In genomic region chr17:24717943-24718342, GRCm38 (mm10) we compare ENCODE assay signal across 9 mouse cellular contexts. TPM values are rescaled to one million over a fixed set of nuclear protein-coding genes. Genes with fewer than 3 reads are reported as not detected.
A peak's percentile ranks its signal among the peaks of the same experiment; 100 is the strongest.
DNase-seq lines count a peak whose midpoint lies in the region; ATAC-seq and TF ChIP-seq lines count a peak whose summit lies in the region.
"Had no signal": no experiment of that assay in that cellular context is flagged by ENCODE, and none has a peak within 500 bp of the region (broad histone marks: within the 10 kb centered on the region; RNA-seq: fewer than 3 reads in every experiment).

Gene Rnf151 (minus strand): TSS chr17:24718063.
Gene Rps2 (plus strand): TSS chr17:24718116.

- intact Hi-C loops in heart, postnatal 36 days (cut with DNase I): loop anchor here (5.0 kb wide), 1 partner anchor 301 kb away; no protein-coding TSS in a partner anchor
- intact Hi-C loops in gastrocnemius, postnatal 14 days (cut with DNase I; ENCODE audit: low total_unique reads): no loop called here

- no peak for TF ChIP-seq CTCF in CH12.LX (conservative IDR thresholded peaks at IDR 0.05 in 1 of 2, IDR thresholded peaks at IDR 0.05 in 1 of 2; ENCODE audit: low read depth in 2 of 2, low read length in 2 of 2)

- dilution Hi-C loops in CH12.LX (cut with MboI; ENCODE audit: extremely low pct_ligation_motif_present, extremely low pct_unique_long_range_greater_than_20kb, low sequenced_read_pairs): no loop called here

- no peak within 1 kb of the TSS for H3K27ac ChIP-seq in heart, embryonic 10.5 days
- no peak within 1 kb of the TSS for H3K27ac ChIP-seq in CH12.LX (ENCODE audit: insufficient read depth, low read depth)
- no peak within 1 kb of the TSS for H3K27ac ChIP-seq in forebrain, embryonic 16.5 days (ENCODE audit: low read length)
- H3K27ac ChIP-seq in liver, embryonic 16.5 days (ENCODE audit: low read length): no peak within 1 kb of the TSS

- H3K9ac ChIP-seq in CH12.LX (ENCODE audit: insufficient read depth, low read depth): peak within 1 kb of the TSS; percentile 98
- no peak within 1 kb of the TSS for H3K9ac ChIP-seq in forebrain, embryonic 16.5 days (replicated peaks; ENCODE audit: low read depth, low read length)
- no peak within 1 kb of the TSS; the same call in 1 of the 2 replicates for H3K9ac ChIP-seq in liver, embryonic 16.5 days (ENCODE audit: low read depth, low read length)

- WGBS in heart, embryonic 10.5 days: 80% methylated on average over 4 of the region's 4 CpGs
- WGBS in forebrain, embryonic 16.5 days: 80% methylated on average over 4 of the region's 4 CpGs
- WGBS in liver, embryonic 16.5 days (ENCODE audit: insufficient replicate concordance): 63% methylated on average over 4 of the region's 4 CpGs

- peaks cover 23% of the 10 kb centered on the region for H3K4me1 ChIP-seq in heart, embryonic 10.5 days
- peaks cover 5 to 24% of the 10 kb centered on the region in 2 experiments; a peak in 3 of 4 replicates for H3K4me1 ChIP-seq in CH12.LX (ENCODE audit: control insufficient read depth in 1 of 2, insufficient read depth in 2 of 2)
- peaks cover 25% of the 10 kb centered on the region for H3K4me1 ChIP-seq in forebrain, embryonic 16.5 days (replicated peaks; ENCODE audit: control insufficient read depth, insufficient read depth, low read length)
- peaks cover 27% of the 10 kb centered on the region for H3K4me1 ChIP-seq in liver, embryonic 16.5 days (ENCODE audit: control insufficient read depth, low read depth, low read length)

- no peak for ATAC-seq in forebrain, embryonic 16.5 days
- ATAC-seq in liver, embryonic 16.5 days (ENCODE audit: low read depth): no peak

- TF ChIP-seq EP300 in CH12.LX (IDR thresholded peaks at IDR 0.05; ENCODE audit: low read length): no peak

- in situ Hi-C loops in CH12.LX (cut with MboI; ENCODE audit: low pct_ligation_motif_present, low pct_unique_long_range_greater_than_20kb, low sequenced_read_pairs): no loop called here

- no peaks in the 10 kb centered on the region for H3K27me3 ChIP-seq in heart, embryonic 10.5 days (ENCODE audit: insufficient read depth, poor library complexity, severe bottlenecking)
- no peaks in the 10 kb centered on the region for H3K27me3 ChIP-seq in CH12.LX (replicated peaks)
- H3K27me3 ChIP-seq in forebrain, embryonic 16.5 days (replicated peaks; ENCODE audit: control insufficient read depth, insufficient read depth, low read length): no peaks in the 10 kb centered on the region
- no peaks in the 10 kb centered on the region for H3K27me3 ChIP-seq in liver, embryonic 16.5 days (ENCODE audit: control insufficient read depth, insufficient read depth, low read depth, low read length)

- H3K36me3 ChIP-seq in heart, embryonic 10.5 days: peaks cover 47% of the 10 kb centered on the region
- peaks cover 35 to 58% of the 10 kb centered on the region in 2 experiments for H3K36me3 ChIP-seq in CH12.LX (replicated peaks in 1 of 2; ENCODE audit: control insufficient read depth in 1 of 2, insufficient read depth in 1 of 2, low read length in 1 of 2)
- peaks cover 7% of the 10 kb centered on the region for H3K36me3 ChIP-seq in forebrain, embryonic 16.5 days (ENCODE audit: control insufficient read depth, insufficient read depth)
- peaks cover 9% of the 10 kb centered on the region for H3K36me3 ChIP-seq in liver, embryonic 16.5 days (ENCODE audit: control insufficient read depth, insufficient read depth)

- peak within 1 kb of the TSS; percentile 92 for H3K4me2 ChIP-seq in CH12.LX (ENCODE audit: insufficient read depth, low read depth, poor library complexity, severe bottlenecking)
- H3K4me2 ChIP-seq in forebrain, embryonic 16.5 days (ENCODE audit: low read length): peak within 1 kb of the TSS; percentile 62
- peak within 1 kb of the TSS; percentile 74 for H3K4me2 ChIP-seq in liver, embryonic 16.5 days (ENCODE audit: low read depth, low read length)

- H3K4me3 ChIP-seq in heart, embryonic 10.5 days: peak within 1 kb of the TSS; percentile 78
- peak within 1 kb of the TSS; percentile 70 to 92 (median 78) for H3K4me3 ChIP-seq in CH12.LX (replicated peaks in 1 of 3; ENCODE audit: low read depth in 2 of 3, low read length in 2 of 3, poor library complexity in 1 of 3)
- peak within 1 kb of the TSS; percentile 92 for H3K4me3 ChIP-seq in forebrain, embryonic 16.5 days (replicated peaks; ENCODE audit: low read length)
- peak within 1 kb of the TSS; percentile 93 for H3K4me3 ChIP-seq in liver, embryonic 16.5 days (ENCODE audit: low read depth, low read length)

- peak; percentile 58 for TF ChIP-seq POLR2A in CH12.LX (IDR thresholded peaks at IDR 0.05; ENCODE audit: low read depth, low read length)

- DNase-seq in heart, embryonic 10.5 days (ENCODE audit: low spot score): no peak
- DNase-seq in heart, postnatal 36 days: no peak
- no peak for DNase-seq in CH12.LX (ENCODE audit: extremely low read depth)
- no peak for DNase-seq in gastrocnemius, postnatal 14 days
- no peak for DNase-seq in adipocyte (ENCODE audit: low spot score)
- DNase-seq in thymus, postnatal 0 days (ENCODE audit: low spot score): no peak
- DNase-seq: B cell, adult 2 months had no signal

- H3K79me2 ChIP-seq in CH12.LX (replicated peaks; ENCODE audit: control insufficient read depth, extremely low read depth, insufficient read depth, poor library complexity, severe bottlenecking): peaks cover 37% of the 10 kb centered on the region

- no peak for TF ChIP-seq RAD21 in CH12.LX (IDR thresholded peaks at IDR 0.05; ENCODE audit: low read depth, low read length)

- H3K9me3 ChIP-seq in heart, embryonic 10.5 days: no peaks in the 10 kb centered on the region
- H3K9me3 ChIP-seq in CH12.LX (replicated peaks; ENCODE audit: low read length): no peaks in the 10 kb centered on the region
- no peaks in the 10 kb centered on the region for H3K9me3 ChIP-seq in forebrain, embryonic 16.5 days (ENCODE audit: control insufficient read depth, low read length)
- H3K9me3 ChIP-seq in liver, embryonic 16.5 days (replicated peaks; ENCODE audit: control insufficient read depth, low read length): no peaks in the 10 kb centered on the region

TF ChIP-seq in CH12.LX, 34 proteins besides CTCF, POLR2A, EP300 and RAD21:
- TF ChIP-seq TBP (conservative IDR thresholded peaks at IDR 0.05; ENCODE audit: low read depth, low read length) (no peak), CHD2 (IDR thresholded peaks at IDR 0.05; ENCODE audit: low read length) (0 out of 2 replicates have a peak, but pooled peaks have one; percentile 8), POLR2AphosphoS2 (IDR thresholded peaks at IDR 0.05; ENCODE audit: low read depth, low read length) (peak; percentile 84)

RNA-seq across cellular contexts. Expression of gene Rnf151, which starts in this region (rescaled TPM):
- polyA plus RNA-seq in heart, embryonic 10.5 days (2016; fragmentation: Nextera tagmentation; extraction: Ambion mirVana): 0.20 and 0.33 TPM in 2 replicates
- total RNA-seq in heart, postnatal 36 days (2021): not detected
- total RNA-seq in CH12.LX (2012; rRNA removed): 0.38 and 0.59 TPM in 2 replicates
- total RNA-seq in CH12.LX (2014; rRNA removed): not detected in 2 replicates
- polyA plus RNA-seq in CH12.LX (2012; ENCODE audit: insufficient read length, low read depth): 0.20 and 0.34 TPM in 2 replicates
- not detected in 2 replicates for polyA plus RNA-seq in forebrain, embryonic 16.5 days (2015; fragmentation: Nextera tagmentation; extraction: Ambion mirVana)
- 0.07 TPM in 1 of 2 replicates, not detected in the other for polyA plus RNA-seq in liver, embryonic 16.5 days (2015; fragmentation: Nextera tagmentation; extraction: Ambion mirVana)
- not detected for total RNA-seq in gastrocnemius, postnatal 14 days (2021)
- polyA plus RNA-seq in thymus, postnatal 0 days (2015; fragmentation: Nextera tagmentation; extraction: Ambion mirVana): 0.13 TPM in 1 of 2 replicates, not detected in the other

RNA-seq across cellular contexts. Expression of gene Rps2, which starts in this region (rescaled TPM):
- 1,171 and 1,258 TPM in 2 replicates for polyA plus RNA-seq in heart, embryonic 10.5 days (2016; fragmentation: Nextera tagmentation; extraction: Ambion mirVana)
- total RNA-seq in heart, postnatal 36 days (2021): 100 to 1,000 TPM; 668 to 757 TPM
- total RNA-seq in CH12.LX (2012; rRNA removed) (5,102 and 6,050 TPM in 2 replicates), CH12.LX (2014; rRNA removed) (5,117 and 5,410 TPM in 2 replicates)
- 1,976 and 2,057 TPM in 2 replicates for polyA plus RNA-seq in CH12.LX (2012; ENCODE audit: insufficient read length, low read depth)
- polyA plus RNA-seq in forebrain, embryonic 16.5 days (2015; fragmentation: Nextera tagmentation; extraction: Ambion mirVana): 787 and 797 TPM in 2 replicates
- polyA plus RNA-seq in liver, embryonic 16.5 days (2015; fragmentation: Nextera tagmentation; extraction: Ambion mirVana): 868 and 907 TPM in 2 replicates
- total RNA-seq in gastrocnemius, postnatal 14 days (2021): 100 to 1,000 TPM; 643 to 719 TPM
- polyA plus RNA-seq in thymus, postnatal 0 days (2015; fragmentation: Nextera tagmentation; extraction: Ambion mirVana): 1,372 and 1,374 TPM in 2 replicates

Comparison
In these comparisons a context has a peak if more than half of its experiments do, and no peak if none do; other contexts are left out.
1. RNA of gene Rps2 (total RNA-seq): 5,102 to 6,050 TPM in CH12.LX; 668 to 757 TPM in heart, postnatal 36 days and 643 to 719 TPM in gastrocnemius, postnatal 14 days; every median in the first group is over 4 times any median in the second.
2. Peak in every context shown above with its lines, with median percentiles within 50 percentile points of each other: H3K4me3 ChIP-seq and H3K4me2 ChIP-seq.